Mouse (Mus musculus): ENCODE measurements around the gene Gm49355.
A peak's percentile ranks its signal among the peaks of the same experiment; 100 is the strongest.
"Not testable (repeated sequence)": the region's sequence is repeated elsewhere in the genome, so short reads cannot be mapped to it uniquely, and the experiment has no call there.

Gm49355 gene

DNA sequence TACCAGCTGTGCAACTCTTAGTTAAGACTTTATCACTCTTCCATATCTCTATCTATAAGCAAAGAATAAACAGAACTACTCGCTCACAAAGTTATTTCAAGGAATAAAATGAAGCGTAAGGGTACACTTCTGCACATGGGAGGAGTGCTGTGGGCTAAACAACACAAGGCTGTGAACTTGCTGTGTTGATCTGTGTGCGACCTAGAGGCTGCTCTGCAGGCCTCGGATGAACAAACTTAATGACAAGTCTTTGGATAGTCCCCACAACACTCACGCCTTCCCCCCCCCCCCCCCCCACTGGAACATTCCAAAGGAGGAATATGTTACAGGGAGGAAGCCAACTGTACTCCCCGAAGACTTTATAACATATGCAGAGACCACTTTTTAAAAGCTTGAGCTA, at the start of gene Gm49355:
TSS of gene Gm49355 (plus strand) at position 336 of the 400 bp plus-strand sequence.
- DNase-seq = no peak

DNA sequence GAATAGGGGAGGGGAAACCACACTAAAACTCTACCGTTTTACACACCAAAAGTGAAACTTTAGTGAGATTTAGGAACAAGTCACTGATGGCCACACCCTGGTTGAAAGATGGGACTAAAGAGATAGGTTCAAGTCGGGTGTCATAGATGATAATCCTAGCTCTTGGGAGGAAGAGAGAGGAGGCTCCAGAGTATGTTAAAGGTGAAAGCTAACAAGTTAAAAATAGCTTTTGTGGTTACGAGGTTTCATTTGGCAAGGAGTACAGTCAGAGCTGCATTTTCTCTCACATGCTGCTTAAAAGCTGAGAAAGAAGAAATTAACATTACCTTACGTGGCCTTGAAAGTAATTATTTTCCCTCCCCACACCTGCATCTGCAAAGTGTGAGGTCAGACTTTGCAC, 40.0 kb upstream of the Gm49355 start:
- DNase-seq = no peak

DNA sequence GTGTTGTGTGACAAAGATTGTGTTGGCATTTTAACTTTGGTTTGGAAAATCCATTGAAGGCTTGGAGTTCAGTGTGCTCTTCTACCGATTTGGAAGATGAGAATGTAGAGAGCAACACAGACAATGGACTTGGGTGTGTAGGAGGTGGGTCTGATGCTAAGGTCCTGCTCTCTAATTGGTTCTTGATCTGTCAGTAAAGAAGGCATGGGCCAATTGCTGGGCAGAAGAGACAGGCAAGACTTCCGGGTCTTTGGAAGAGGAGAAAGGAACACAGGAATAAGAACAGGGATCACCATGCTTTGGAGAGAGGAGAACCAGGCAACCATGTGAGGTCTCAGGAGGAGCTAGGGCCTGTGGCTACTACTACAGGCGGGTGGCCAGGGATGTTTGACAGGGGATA, 7.7 kb upstream of the Gm49355 start:
- no peak for DNase-seq

DNA sequence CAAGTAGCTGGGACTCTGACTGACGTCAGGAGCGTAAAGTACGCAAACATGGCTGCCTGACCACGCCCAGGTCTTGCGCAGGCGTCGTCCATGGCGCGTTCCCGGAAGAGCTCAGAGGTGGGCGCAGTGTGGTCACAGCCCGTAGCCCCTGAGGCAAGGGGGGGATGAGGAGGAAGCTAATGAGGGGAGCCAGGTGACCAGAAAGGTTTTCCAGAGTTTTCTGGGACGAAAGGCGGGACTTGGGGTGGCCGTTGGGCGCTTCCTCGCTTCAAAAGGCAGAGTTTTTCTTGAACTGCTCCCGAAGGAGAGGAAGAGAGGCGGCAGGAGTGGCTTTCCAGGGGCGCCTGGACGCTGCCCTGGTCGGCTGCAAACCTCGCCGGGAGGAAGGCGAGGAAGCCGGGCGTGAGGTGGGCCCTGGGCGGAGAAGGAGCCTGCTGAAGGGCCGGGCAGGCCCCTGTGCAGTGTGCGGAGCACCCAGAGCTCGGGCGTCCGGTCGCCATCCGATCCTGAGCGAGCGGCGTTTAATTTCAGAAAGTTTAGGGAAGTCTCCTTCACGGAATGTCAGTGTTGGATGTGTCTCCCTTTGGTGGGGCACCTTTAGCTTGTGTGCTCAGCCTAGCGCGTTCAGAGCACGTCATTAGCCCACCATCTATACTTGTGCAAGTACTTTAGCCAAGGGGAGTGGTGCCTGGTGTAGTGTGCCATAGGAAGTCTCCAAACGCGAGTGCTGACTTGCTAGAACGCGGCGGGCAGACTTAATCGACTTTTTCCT, 551 bp downstream of the Gm49355 start, which contains the start of gene 3830406C13Rik:
TSS of gene 3830406C13Rik (plus strand) at position 33 of the 772 bp plus-strand sequence.
- DNase-seq = peak; percentile 78

DNA sequence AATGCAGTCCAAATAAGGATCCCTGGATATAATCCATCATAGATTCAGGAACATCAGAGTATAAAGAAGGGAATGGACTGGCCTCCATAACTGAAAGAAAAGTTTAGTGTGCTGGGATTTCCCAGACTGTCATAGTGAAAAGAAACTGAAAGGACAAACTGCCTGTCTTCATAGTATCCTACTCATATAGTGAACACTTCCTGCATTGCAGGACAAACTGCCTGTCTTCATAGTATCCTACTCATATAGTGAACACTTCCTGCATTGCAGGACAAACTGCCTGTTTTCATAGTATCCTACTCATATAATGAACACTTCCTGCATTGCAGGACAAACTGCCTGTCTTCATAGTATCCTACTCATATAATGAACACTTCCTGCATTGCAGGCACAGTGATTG, 6.0 kb downstream of the Gm49355 start:
- not testable (repeated sequence) for DNase-seq

DNA sequence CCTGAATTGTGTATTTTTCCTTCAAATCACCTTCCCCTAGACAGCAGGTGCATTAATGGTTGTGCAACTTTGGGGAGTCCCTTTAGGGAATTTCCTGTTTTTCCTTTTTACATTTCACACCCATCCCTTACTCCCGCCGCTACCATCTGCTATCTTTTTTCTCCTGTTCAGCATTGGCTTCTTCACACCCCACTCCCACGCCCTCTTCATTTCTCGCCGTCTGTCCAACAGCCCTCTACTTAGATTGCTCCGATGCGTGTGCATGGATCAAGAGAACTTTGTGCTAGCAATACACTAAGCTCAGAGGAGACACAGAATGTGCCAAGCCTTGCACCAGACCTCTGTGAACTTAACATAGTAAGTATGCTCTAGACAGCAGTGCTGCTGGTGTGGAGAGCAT, 12.6 kb downstream of the Gm49355 start:
- no peak for DNase-seq

DNA sequence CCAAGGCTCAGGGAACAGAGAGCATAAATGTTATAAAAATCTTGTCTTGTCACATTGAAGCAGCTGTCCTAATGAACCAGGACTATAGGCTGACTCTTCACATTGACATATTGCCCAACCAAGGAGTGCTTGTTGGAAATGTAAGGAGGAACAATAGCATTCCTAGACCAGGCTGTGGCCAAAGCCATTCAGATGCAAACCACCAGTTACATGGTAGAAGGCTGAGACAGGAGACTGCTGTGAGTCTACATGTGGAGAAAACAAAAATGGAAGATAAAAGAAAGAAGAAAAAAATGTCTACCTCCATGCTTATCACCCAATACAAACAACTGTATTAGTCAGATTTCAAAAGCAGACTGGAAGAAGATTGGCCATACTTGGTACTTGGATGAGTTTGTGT, 15.4 kb downstream of the Gm49355 start:
- no peak for DNase-seq

DNA sequence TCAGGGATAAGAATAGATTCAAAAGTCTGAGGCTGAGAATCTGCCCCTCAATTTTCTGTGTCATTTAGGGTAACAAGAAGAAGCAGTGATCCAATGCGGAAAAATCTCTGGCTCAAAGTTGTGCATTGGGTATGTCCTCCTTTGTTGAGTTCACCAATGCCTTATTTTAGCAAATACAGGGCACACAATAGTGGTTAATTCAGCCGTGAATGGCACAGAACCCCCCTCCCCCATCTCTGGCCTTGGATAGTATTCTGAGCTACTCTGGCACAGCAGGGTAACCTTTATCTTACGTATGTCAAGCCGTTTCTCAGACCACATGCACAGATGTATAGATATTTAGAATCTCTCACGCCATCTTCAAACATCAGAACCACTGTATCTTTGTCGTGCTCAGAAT, 15.9 kb downstream of the Gm49355 start:
- DNase-seq = no peak

DNA sequence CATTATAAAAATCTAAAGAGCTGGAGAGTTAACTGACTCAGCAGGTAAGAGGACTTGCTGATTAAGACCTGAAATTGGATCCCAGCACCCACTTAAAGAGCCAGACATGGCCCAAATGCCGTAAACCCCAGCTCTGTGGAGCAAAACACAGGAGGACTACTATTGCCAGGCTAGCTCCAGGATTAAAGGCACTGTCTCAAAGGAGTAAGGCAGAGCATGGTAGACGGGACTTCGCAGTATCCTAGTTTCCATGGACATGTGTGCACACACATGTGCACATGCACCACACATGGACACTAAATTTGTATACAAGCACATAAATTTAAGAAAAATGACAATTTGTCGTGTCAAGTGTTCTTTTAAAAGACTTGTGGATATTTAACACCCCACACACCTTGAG, 16.5 kb downstream of the Gm49355 start:
- DNase-seq = no peak

DNA sequence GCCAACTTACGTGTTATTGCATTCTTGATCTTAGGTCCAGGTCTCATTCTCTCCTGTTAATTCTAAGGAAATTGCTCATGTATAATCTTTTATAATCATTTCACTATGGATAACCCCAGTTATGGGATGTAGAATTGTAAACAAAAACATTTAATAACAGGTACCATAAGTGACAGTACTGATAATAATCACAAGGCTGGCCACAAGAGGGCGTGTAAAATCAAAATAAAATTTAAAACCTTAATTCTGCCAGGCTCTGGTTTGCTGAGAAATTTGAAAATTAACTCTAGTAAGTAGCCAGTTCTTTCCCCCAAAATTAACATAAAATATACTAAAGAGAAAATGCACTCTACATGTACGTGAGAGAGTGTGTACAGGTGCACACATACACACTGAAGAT, 16.9 kb downstream of the Gm49355 start:
- no peak for DNase-seq

DNA sequence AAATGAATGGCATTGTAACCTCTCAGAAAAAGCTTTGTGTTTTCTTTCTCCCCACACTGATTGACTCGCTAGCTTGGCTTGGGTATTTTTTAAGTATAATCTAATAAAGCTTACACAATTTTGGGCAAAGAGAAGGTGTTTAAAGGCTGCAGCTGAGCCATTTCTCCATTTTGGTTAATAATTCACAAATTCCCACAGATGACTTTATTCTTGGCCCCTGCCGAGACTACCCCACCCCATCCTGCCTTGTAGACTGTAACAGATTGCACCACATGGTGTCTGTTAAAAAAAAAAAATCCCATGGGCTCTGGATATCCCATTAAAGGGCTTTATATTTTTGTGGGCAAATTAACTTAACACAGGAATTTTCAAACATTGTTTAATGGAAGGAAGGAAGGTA, 19.3 kb downstream of the Gm49355 start:
- no peak for DNase-seq

DNA sequence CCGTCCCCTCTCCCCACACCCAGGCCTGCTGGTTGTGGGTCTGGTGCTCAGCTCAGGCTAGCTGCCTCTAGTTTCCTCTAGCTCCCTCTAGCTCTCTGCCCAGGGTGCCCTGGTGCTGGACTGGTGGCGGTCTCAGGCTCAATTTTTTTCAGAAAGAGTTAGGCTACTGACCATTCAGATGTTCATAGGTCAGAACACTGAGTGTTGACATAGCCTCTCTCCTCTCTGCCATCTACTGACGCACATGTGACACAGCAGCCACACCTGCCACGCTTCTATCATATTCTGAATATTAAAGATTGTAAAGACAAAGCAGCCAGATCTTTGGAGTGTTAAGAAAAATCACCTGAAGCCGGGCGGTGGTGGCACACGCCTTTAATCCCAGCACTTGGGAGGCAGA, 49.8 kb downstream of the Gm49355 start:
- DNase-seq = no peak

DNA sequence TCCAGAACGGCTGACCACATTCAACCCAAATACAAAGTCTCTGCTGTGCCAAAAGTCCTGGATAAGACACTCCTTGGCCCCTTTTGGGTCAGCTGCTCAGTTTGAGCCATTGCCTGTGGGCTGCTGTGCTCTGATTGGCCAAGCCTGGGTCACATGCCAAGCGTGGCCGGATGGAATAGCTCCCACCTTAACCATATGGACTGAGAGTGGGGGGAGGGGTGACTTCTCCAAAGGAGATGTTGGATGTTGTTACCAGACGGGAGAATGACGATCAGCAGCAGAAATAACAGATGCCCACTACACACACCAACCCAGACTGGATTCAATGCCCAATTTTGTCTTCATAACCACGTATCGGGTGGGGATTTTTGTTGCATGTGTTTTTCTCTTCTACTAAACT, 51.1 kb downstream of the Gm49355 start:
- DNase-seq = no peak

DNA sequence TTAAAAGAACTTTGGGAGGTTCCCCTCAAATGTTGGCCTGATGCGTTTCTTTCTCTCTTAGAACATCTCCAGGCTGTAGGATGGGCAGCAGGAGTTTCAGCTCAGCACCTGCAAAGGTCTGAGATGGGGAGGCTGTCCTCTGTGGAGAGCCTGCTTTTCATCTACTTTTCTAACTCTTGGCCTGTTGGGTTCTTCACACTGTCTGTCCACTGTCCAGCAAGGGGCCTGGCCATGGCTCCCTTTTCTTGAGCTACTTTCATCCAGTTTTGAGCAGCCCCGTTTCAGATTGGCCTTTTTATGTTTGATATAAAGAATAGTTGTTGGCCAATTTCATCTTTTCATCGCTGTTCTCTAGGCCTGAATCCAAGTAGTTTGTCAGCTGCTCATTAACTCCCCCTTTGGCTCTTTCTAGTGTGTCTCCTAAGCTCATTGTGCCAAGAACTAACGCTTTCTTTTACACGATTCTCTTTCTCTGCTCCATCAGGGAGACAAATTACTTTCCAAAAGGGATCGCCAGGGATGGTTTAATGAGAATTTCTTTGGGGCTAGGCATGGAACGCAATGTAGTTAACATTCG, 53.7 kb downstream of the Gm49355 start:
- no peak for DNase-seq

DNA sequence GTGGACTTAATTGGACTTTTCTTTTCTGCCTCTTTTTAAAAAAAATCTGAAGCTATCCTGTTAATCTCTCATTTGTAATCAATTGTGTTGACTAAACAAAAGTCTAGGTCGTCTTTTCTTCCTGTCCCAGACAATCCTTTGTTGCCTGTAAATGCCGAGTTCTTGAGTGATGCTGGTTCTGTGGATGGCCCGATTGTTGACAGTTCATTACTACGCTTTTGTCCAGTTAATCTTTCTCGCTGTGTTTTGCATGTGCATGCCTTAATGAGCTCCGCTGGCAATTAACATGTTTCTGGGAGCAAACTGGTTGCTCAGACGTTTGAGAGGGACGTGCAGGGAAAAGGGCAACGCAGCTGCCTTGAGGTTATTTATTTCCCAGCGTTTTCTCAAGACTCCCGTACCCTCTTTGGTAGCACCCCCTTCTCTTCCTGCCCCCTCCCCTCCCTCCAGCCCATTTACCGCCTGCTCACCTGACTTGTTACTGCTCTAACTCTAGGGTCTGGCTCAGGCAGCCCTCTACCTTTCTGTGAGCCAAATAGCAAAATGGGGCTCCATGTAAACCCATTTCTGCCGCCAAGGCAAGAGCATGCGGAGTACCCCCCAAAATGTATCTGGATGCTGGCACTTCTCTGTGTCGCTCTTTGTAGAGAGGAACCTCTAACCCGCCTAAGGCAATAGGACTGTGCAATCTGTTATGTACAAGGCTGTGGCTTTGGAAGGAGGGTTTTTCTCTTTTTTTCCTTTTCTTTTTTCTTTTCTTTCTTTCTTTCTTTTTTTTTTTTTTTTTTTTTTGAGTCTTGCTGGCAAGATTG, 54.4 kb downstream of the Gm49355 start:
- no peak for DNase-seq

DNA sequence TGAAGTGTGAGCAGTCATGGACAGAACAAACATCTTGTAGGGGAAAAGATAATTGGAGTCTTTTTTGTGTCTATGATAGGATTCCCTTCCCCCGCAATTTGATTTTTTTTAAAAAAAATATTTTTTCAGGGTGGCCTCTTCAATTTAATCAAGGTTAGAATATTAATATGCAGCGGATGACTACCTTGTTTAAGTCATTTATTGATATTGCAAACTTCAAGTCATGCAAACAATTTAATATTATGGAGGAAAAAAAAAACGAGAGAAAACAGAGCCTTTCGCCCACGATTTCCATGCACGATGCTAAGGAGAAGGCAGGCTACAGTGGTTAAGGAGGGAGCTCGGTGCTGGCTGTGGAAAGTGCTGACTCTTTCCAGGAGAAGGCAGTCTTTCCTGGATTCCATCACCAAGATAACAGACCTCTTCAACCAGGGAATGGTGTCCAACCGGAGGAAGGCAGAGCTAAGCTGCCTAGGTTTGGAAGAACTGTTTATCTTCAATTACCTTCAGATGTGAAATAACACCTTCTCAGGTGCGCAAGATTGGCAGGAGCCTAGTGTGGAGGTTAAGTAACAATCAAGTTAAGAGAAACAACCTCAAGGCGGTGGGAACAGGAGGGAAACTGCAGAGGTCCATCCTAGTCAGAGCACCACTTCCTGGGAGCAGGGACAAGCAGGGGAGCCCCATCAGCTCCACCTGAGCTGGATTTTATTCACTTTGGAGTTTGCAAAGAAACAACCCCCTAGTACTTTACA, 55.2 kb downstream of the Gm49355 start:
- no peak for DNase-seq

DNA sequence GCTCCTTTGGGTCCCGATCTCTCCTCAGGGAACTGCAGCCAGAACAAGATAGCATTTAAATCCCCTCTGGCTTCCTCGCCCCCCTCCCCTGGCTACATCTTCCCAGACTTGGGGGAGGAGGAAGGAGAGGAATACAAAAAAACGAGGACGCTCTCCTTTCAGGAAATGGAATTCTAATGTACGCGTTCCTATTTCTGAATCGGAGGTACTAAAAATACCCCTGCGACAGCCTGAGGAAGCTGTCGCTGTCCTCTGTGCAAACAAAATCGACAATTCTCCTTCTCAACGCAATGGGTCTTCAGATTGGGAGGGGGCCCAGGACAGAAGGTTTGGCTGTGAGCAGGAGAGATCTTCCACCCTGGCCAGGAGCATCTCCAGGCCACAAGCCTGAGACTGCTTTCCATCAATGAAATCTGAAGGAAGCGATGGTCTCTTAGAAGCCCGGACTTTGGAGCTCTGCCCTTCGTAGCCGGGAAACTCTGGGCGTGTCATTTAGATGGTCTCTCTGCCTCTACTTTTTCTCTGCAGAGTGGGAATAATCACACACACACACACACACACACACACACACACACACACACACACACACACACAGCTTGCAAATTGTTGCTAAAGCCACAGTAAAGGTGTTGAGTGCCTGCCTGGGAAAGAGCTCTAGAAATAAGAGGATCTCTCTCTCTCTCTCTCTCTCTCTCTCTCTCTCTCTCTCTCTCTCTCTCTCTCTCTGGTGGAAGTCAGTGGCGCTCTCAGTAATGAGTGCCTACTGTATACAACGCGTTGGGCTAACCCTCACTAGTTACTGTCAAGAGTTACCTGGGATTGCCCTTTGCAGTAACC, 56.7 kb downstream of the Gm49355 start:
- no peak for DNase-seq

DNA sequence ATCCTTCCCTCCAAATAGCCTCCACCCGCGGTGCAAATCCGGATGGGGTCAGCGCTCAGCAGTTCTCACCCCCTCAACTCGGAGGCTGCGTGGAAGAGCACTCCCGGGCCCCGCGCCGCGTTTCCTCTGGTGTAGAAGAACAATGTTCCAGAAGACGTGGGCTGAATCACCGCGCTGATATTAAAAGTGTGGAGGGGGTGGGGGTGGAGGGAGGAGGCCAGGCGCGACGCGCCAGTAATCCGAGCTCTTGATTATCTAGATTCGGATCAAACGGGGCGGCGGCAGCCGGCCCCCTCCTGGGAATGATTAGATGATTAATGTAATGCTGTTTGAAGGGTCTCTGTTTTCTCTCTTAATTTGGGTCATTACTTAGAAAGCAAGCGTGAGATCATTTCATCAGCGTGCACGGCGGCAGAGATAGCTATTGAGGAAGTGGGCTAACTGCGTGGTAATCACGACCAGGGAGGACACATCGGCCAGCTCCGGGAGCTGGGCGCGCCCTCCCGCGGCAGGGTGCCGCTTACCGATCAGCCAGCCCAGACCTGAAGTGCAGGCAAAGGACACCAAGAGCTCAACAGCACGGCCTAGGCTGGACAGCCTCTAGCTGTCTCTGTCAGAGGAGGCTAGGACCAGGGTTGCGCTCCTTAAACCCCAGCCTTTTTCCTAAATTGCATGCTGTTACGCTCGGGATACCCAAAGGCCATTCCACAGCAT, 57.5 kb downstream of the Gm49355 start:
- no peak for DNase-seq

DNA sequence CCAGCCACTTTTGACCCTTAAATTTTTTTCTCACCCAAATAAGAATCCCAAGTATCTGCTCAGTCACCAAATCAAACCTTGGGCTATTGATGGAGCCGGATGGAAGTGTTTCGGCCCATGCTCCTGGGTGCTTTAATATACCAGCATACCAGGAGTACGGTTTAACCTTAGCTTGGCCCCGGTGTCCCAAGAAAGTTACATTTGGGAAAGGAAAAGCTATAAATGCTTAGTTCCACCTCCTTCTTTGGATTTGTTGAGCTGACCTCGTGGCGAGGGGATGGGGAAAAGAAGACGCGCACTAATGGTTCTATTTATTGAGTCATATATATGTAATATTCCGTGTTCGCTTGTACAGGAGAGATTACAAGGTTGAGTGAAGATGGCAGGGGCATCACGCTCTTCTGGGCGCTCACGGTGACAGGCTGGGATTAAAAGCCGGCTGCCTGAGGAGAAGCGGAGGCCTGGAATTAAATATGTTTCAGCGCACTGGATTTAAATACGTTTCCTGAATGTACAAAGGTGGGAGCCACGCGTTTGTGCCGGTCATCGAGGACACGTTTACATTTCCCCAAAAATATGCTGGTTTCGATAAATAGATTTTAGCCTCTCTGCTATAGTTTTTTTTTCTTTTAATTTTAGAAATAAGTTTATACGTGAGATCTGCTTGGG, 58.1 kb downstream of the Gm49355 start:
- no peak for DNase-seq

DNA sequence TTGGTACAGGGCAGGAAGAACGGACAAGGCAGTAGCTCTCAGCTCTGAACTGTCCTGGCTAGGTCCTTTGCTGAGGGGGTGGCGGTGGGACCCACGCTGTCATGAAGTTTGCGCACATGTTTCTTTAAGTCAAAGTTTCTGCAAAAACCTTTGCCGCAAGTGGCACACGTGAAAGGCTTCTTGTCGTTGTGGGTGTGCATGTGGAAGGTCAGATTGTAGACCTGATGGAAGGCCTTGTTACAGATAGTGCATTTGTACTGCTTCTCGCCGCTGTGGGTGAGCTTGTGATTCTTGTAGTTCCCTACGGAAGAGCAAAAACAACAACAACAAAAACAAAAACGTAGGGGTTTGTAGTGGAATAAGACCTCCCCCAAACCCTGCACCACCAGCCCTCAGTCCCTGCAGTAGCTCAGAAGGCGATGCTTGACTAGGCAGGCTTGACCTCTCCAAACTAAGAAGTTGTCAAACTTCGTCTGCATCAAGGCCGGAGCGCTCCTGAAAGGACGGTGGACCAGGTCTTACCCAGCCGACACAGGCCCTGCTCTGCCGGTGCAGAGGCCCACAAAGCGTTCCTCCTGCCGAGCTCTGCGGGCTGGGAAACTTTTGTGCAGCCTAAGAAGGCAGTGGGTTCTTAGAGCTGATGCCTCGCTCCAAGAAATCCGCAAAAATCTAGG, 58.8 kb downstream of the Gm49355 start:
- no peak for DNase-seq

Measured in cerebellum, adult 11 months (tissue).